Mouse (Mus musculus) left cerebral cortex, postnatal 36 days (tissue): ENCODE measurements at regions not wholly inside any gene's neighbourhood (a gene's known extent, or its start where the extent isn't known, plus 50 kb on each side); places are given as distances from the start of the nearest gene placed in this dataset.

Source experiments
- DNase-seq, 2 experiments: peaks; one replicate each; pipeline ENCODE4 v3.0.0; 2021 to 2022; ENCODE audit warnings: low spot score in 2 of 2, mixed read lengths in 1 of 2
- intact Hi-C: fragments of 180-260 bp; cut with DNase I; formaldehyde crosslinking; loops from one replicate; pipeline ENCODE4 v1.15.1; 2025

- DNase-seq = no peak
- intact Hi-C loops = no loop called here
Measured at GRCm38 (mm10) chr15:72382521-72382920, 1451.8 kb upstream of the Gm6569 start.

- DNase-seq = no peak
- intact Hi-C loops = no loop called here
Measured at GRCm38 (mm10) chr15:72383062-72383461, 1451.3 kb upstream of the Gm6569 start.

- no peak for DNase-seq
- intact Hi-C loops = no loop called here
Measured at GRCm38 (mm10) chr15:72383470-72383869, 1450.9 kb upstream of the Gm6569 start.

GRCm38 (mm10) chr15:72393226-72393625 is 1441.1 kb upstream of the Gm6569 start:
- intact Hi-C loops = no loop called here
- no peak for DNase-seq

- DNase-seq = peak; percentile 50 to 52
- intact Hi-C loops = loop anchor here (10.0 kb wide), 2 partner anchors 207 to 613 kb away; no protein-coding TSS in a partner anchor
Measured at GRCm38 (mm10) chr15:72411956-72412355, 1422.4 kb upstream of the Gm6569 start.
